Comparison of ENCODE assay signal across 8 mouse cellular contexts in the genomic region with DNA sequence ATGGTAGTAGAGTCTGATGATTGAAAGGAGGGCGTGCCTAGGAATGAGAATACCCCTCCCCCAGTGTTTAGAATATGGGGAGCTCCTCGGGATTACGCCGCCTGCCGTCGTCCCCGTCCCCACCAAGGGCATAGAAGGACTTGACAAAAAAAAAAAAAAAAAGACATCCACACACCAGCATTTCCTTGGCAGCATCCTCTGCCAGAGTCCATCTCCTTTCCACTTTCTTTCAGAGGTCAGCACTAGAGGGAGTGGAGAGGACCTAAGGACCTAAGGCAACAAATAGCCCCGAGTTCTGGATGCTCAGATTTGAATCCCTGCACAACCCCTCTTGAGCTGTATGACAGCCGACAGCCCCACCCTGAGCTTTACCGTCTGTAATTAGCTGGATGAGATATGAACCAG. TPM values are rescaled to one million over a fixed set of nuclear protein-coding genes. Genes with fewer than 3 reads are reported as not detected.
A peak's percentile ranks its signal among the peaks of the same experiment; 100 is the strongest.
DNase-seq lines count a peak whose midpoint lies in the region; ATAC-seq lines count a peak whose summit lies in the region.

No protein-coding gene starts in this region.

- DNase-seq in forebrain, embryonic 10.5 days (ENCODE audit: extremely low spot score, low spot score), result no peak
- DNase-seq in R1 (ENCODE audit: low read depth, low spot score), result peak; percentile 82
- no peak for DNase-seq in intestine, embryonic 14.5 days (ENCODE audit: low spot score)
- no peak for DNase-seq in right cerebral cortex, adult 18-20 months
- no peak for DNase-seq in thymus, postnatal 36 days

- no peaks in the 10 kb centered on the region for H3K36me3 ChIP-seq in forebrain, embryonic 10.5 days (replicated peaks)
- no peaks in the 10 kb centered on the region for H3K36me3 ChIP-seq in forebrain, embryonic 12.5 days (replicated peaks)
- H3K36me3 ChIP-seq in intestine, embryonic 14.5 days (ENCODE audit: control insufficient read depth, insufficient read depth, low read length), result no peaks in the 10 kb centered on the region
- no peaks in the 10 kb centered on the region for H3K36me3 ChIP-seq in midbrain, embryonic 12.5 days

- no peak overlapping the region for H3K9ac ChIP-seq in forebrain, embryonic 12.5 days
- H3K9ac ChIP-seq in intestine, embryonic 14.5 days (ENCODE audit: low read length), result no peak overlapping the region
- H3K9ac ChIP-seq in midbrain, embryonic 12.5 days (replicated peaks), result no peak overlapping the region

- no peak for ATAC-seq in forebrain, embryonic 12.5 days (ENCODE audit: low FRiP score)
- no peak for ATAC-seq in intestine, embryonic 14.5 days (replicated peaks; ENCODE audit: low FRiP score, low TSS enrichment, low read depth)
- no peak for ATAC-seq in midbrain, embryonic 12.5 days (ENCODE audit: low FRiP score, low read depth)
- ATAC-seq in granulocyte monocyte progenitor cell, adult 5-6 weeks (replicated peaks; ENCODE audit: poor library complexity, severe bottlenecking), result no peak

- peak overlapping the region; percentile 97 for H3K27ac ChIP-seq in forebrain, embryonic 10.5 days
- no peak overlapping the region for H3K27ac ChIP-seq in forebrain, embryonic 12.5 days
- H3K27ac ChIP-seq in intestine, embryonic 14.5 days (ENCODE audit: low read depth), result peak overlapping the region; percentile 93
- H3K27ac ChIP-seq in midbrain, embryonic 12.5 days (replicated peaks), result 0 out of 2 replicates have a peak overlapping the region, but pooled peaks have one; percentile 10

- peak overlapping the region; percentile 97; the same call in 1 of the 2 replicates for H3K4me3 ChIP-seq in forebrain, embryonic 10.5 days
- no peak overlapping the region for H3K4me3 ChIP-seq in forebrain, embryonic 12.5 days (replicated peaks)
- no peak overlapping the region for H3K4me3 ChIP-seq in intestine, embryonic 14.5 days (ENCODE audit: low read depth, low read length)
- no peak overlapping the region for H3K4me3 ChIP-seq in midbrain, embryonic 12.5 days

- no peaks in the 10 kb centered on the region for H3K9me3 ChIP-seq in forebrain, embryonic 10.5 days
- H3K9me3 ChIP-seq in forebrain, embryonic 12.5 days, result no peaks in the 10 kb centered on the region
- H3K9me3 ChIP-seq in intestine, embryonic 14.5 days (ENCODE audit: control insufficient read depth, low read length), result no peaks in the 10 kb centered on the region
- no peaks in the 10 kb centered on the region for H3K9me3 ChIP-seq in midbrain, embryonic 12.5 days

- H3K27me3 ChIP-seq in forebrain, embryonic 10.5 days (ENCODE audit: poor library complexity, severe bottlenecking), result no peaks in the 10 kb centered on the region
- no peaks in the 10 kb centered on the region for H3K27me3 ChIP-seq in forebrain, embryonic 12.5 days
- H3K27me3 ChIP-seq in intestine, embryonic 14.5 days (replicated peaks; ENCODE audit: control insufficient read depth, insufficient read depth, low read length), result no peaks in the 10 kb centered on the region
- 0 out of 2 replicates have a peak, but pooled peaks cover 5% of the 10 kb centered on the region for H3K27me3 ChIP-seq in midbrain, embryonic 12.5 days

- no peak overlapping the region for H3K4me2 ChIP-seq in forebrain, embryonic 12.5 days
- peak overlapping the region; percentile 100 for H3K4me2 ChIP-seq in intestine, embryonic 14.5 days (ENCODE audit: low read length)
- 0 out of 2 replicates have a peak overlapping the region, but pooled peaks have one; percentile 92 for H3K4me2 ChIP-seq in midbrain, embryonic 12.5 days (replicated peaks)

- peaks cover 62% of the 10 kb centered on the region for H3K4me1 ChIP-seq in forebrain, embryonic 10.5 days
- H3K4me1 ChIP-seq in forebrain, embryonic 12.5 days, result peaks cover 42% of the 10 kb centered on the region
- peaks cover 40% of the 10 kb centered on the region for H3K4me1 ChIP-seq in intestine, embryonic 14.5 days (replicated peaks; ENCODE audit: control insufficient read depth, insufficient read depth, low read length)
- H3K4me1 ChIP-seq in midbrain, embryonic 12.5 days, result peaks cover 41% of the 10 kb centered on the region

- 9% methylated on average over 10 of the region's 10 CpGs for WGBS in forebrain, embryonic 10.5 days
- WGBS in forebrain, embryonic 12.5 days, result 3% methylated on average over 10 of the region's 10 CpGs
- WGBS in intestine, embryonic 14.5 days, result 6% methylated on average over 10 of the region's 10 CpGs
- WGBS in midbrain, embryonic 12.5 days, result 7% methylated on average over 10 of the region's 10 CpGs

RNA-seq across cellular contexts. Expression of a gene that starts 1.6 kb away (rescaled TPM):
- 87.8 and 91.0 TPM in 2 replicates for polyA plus RNA-seq in forebrain, embryonic 10.5 days (2016; fragmentation: Nextera tagmentation; extraction: Ambion mirVana)
- 138 and 139 TPM in 2 replicates for polyA plus RNA-seq in forebrain, embryonic 12.5 days (2016; fragmentation: Nextera tagmentation; extraction: Ambion mirVana)
- 65.6 and 74.6 TPM in 2 replicates for polyA plus RNA-seq in intestine, embryonic 14.5 days (2014; fragmentation: Nextera tagmentation; extraction: Ambion mirVana)
- polyA plus RNA-seq in midbrain, embryonic 12.5 days (2016; fragmentation: Nextera tagmentation; extraction: Ambion mirVana), result 126 and 134 TPM in 2 replicates
- 86.3 and 121 TPM in 2 replicates for total RNA-seq in granulocyte monocyte progenitor cell, adult 5-6 weeks (2014; fragmentation: Nextera tagmentation)
- 72.3 and 81.3 TPM in 2 replicates for total RNA-seq in granulocyte monocyte progenitor cell, adult 5-6 weeks (2017)

RNA-seq across cellular contexts. Expression of a gene that starts 1.9 kb away (rescaled TPM):
- 57.5 and 61.9 TPM in 2 replicates for polyA plus RNA-seq in forebrain, embryonic 10.5 days (2016; fragmentation: Nextera tagmentation; extraction: Ambion mirVana)
- polyA plus RNA-seq in forebrain, embryonic 12.5 days (2016; fragmentation: Nextera tagmentation; extraction: Ambion mirVana), result 37.1 and 41.7 TPM in 2 replicates
- polyA plus RNA-seq in intestine, embryonic 14.5 days (2014; fragmentation: Nextera tagmentation; extraction: Ambion mirVana), result 48.8 and 51.0 TPM in 2 replicates
- polyA plus RNA-seq in midbrain, embryonic 12.5 days (2016; fragmentation: Nextera tagmentation; extraction: Ambion mirVana), result 30.0 and 32.2 TPM in 2 replicates
- 89.1 and 104 TPM in 2 replicates for total RNA-seq in granulocyte monocyte progenitor cell, adult 5-6 weeks (2014; fragmentation: Nextera tagmentation)
- total RNA-seq in granulocyte monocyte progenitor cell, adult 5-6 weeks (2017), result 14.0 and 17.8 TPM in 2 replicates

RNA-seq across cellular contexts. Expression of a gene that starts 29.0 kb away (rescaled TPM):
- polyA plus RNA-seq in forebrain, embryonic 10.5 days (2016; fragmentation: Nextera tagmentation; extraction: Ambion mirVana), result 167 and 168 TPM in 2 replicates
- 117 and 118 TPM in 2 replicates for polyA plus RNA-seq in forebrain, embryonic 12.5 days (2016; fragmentation: Nextera tagmentation; extraction: Ambion mirVana)
- polyA plus RNA-seq in intestine, embryonic 14.5 days (2014; fragmentation: Nextera tagmentation; extraction: Ambion mirVana), result 109 and 110 TPM in 2 replicates
- polyA plus RNA-seq in midbrain, embryonic 12.5 days (2016; fragmentation: Nextera tagmentation; extraction: Ambion mirVana), result 103 and 109 TPM in 2 replicates
- 108 and 112 TPM in 2 replicates for total RNA-seq in granulocyte monocyte progenitor cell, adult 5-6 weeks (2014; fragmentation: Nextera tagmentation)
- total RNA-seq in granulocyte monocyte progenitor cell, adult 5-6 weeks (2017), result 187 and 211 TPM in 2 replicates

RNA-seq across cellular contexts. Expression of a gene that starts 43.3 kb away (rescaled TPM):
- polyA plus RNA-seq in forebrain, embryonic 10.5 days (2016; fragmentation: Nextera tagmentation; extraction: Ambion mirVana), result 3.4 and 4.6 TPM in 2 replicates
- polyA plus RNA-seq in forebrain, embryonic 12.5 days (2016; fragmentation: Nextera tagmentation; extraction: Ambion mirVana), result 2.7 TPM in 2 replicates
- 4.7 and 5.2 TPM in 2 replicates for polyA plus RNA-seq in intestine, embryonic 14.5 days (2014; fragmentation: Nextera tagmentation; extraction: Ambion mirVana)
- 2.9 and 4.0 TPM in 2 replicates for polyA plus RNA-seq in midbrain, embryonic 12.5 days (2016; fragmentation: Nextera tagmentation; extraction: Ambion mirVana)
- total RNA-seq in granulocyte monocyte progenitor cell, adult 5-6 weeks (2014; fragmentation: Nextera tagmentation), result 4.1 and 5.9 TPM in 2 replicates
- total RNA-seq in granulocyte monocyte progenitor cell, adult 5-6 weeks (2017), result 5.7 and 8.7 TPM in 2 replicates

RNA-seq across cellular contexts. Expression of a gene that starts 48.3 kb away (rescaled TPM):
- polyA plus RNA-seq in forebrain, embryonic 10.5 days (2016; fragmentation: Nextera tagmentation; extraction: Ambion mirVana), result 16.2 and 18.5 TPM in 2 replicates
- 19.3 and 20.3 TPM in 2 replicates for polyA plus RNA-seq in forebrain, embryonic 12.5 days (2016; fragmentation: Nextera tagmentation; extraction: Ambion mirVana)
- 15.0 and 16.6 TPM in 2 replicates for polyA plus RNA-seq in intestine, embryonic 14.5 days (2014; fragmentation: Nextera tagmentation; extraction: Ambion mirVana)
- polyA plus RNA-seq in midbrain, embryonic 12.5 days (2016; fragmentation: Nextera tagmentation; extraction: Ambion mirVana), result 20.9 and 22.6 TPM in 2 replicates
- 8.2 and 15.1 TPM in 2 replicates for total RNA-seq in granulocyte monocyte progenitor cell, adult 5-6 weeks (2014; fragmentation: Nextera tagmentation)
- total RNA-seq in granulocyte monocyte progenitor cell, adult 5-6 weeks (2017), result 8.5 and 13.3 TPM in 2 replicates
